Mouse (Mus musculus): ENCODE measurements around the gene Col23a1.
"Not testable (repeated sequence)": the region's sequence is repeated elsewhere in the genome, so short reads cannot be mapped to it uniquely, and the experiment has no call there.

Gene Col23a1

GRCm38 (mm10) chr11:51619409-51620060 lies 329.8 kb downstream of the Col23a1 start, which contains the start of gene Nhp2:
Gene Nhp2, plus strand, starts transcription at chr11:51619735.
- peak; percentile 86 for DNase-seq (ENCODE audit: low read depth, low spot score)

- no peak for DNase-seq (ENCODE audit: low read depth, low spot score)
Observed at GRCm38 (mm10) chr11:51620084-51620483, 330.4 kb downstream of the Col23a1 start.

GRCm38 (mm10) chr11:51621776-51622175 lies 332.1 kb downstream of the Col23a1 start:
- DNase-seq (ENCODE audit: low read depth, low spot score): no peak

GRCm38 (mm10) chr11:51622971-51623491 lies 333.3 kb downstream of the Col23a1 start:
- DNase-seq (ENCODE audit: low read depth, low spot score): no peak

GRCm38 (mm10) chr11:51625187-51625820 lies 335.6 kb downstream of the Col23a1 start:
- DNase-seq (ENCODE audit: low read depth, low spot score): no peak

GRCm38 (mm10) chr11:51627425-51627824 lies 337.7 kb downstream of the Col23a1 start:
- no peak for DNase-seq (ENCODE audit: low read depth, low spot score)

GRCm38 (mm10) chr11:51627907-51628306 lies 338.2 kb downstream of the Col23a1 start:
- no peak for DNase-seq (ENCODE audit: low read depth, low spot score)

GRCm38 (mm10) chr11:51629651-51630314 lies 340.1 kb downstream of the Col23a1 start:
- DNase-seq (ENCODE audit: low read depth, low spot score): no peak

GRCm38 (mm10) chr11:51632130-51632753 lies 342.5 kb downstream of the Col23a1 start:
- no peak for DNase-seq (ENCODE audit: low read depth, low spot score)

GRCm38 (mm10) chr11:51633200-51633599 lies 343.5 kb downstream of the Col23a1 start:
- DNase-seq (ENCODE audit: low read depth, low spot score): not testable (repeated sequence)

Measured in c-Kit-negative CD71-positive TER-119-positive erythroid progenitor cells, embryonic 14.5 days (primary cell).